Mouse (Mus musculus) G1E (cell line): ENCODE data around the gene Cars2. TPM values are rescaled to one million over a fixed set of nuclear protein-coding genes. Genes with fewer than 3 reads are reported as not detected.
"Not testable (repeated sequence)": the region's sequence is repeated elsewhere in the genome, so short reads cannot be mapped to it uniquely, and the experiment has no call there.

Source experiments
- ATAC-seq: 2 replicates; pipeline ENCODE4 v1.8.0; 2016; ENCODE audit warnings: mild to moderate bottlenecking; ENCODE audit not compliant: insufficient number of reproducible peaks, poor library complexity, low FRiP score, severe bottlenecking; ENCODE audit errors: extremely low read depth
- DNase-seq: peaks from one replicate; pipeline ENCODE4 v3.0.0; 2012; ENCODE audit warnings: low spot score
- H3K27me3 ChIP-seq: 2 replicates; pipeline ENCODE4 v1.6.1; 2012; ENCODE audit warnings: mild to moderate bottlenecking, low read length, inconsistent platforms; ENCODE audit not compliant: insufficient read depth
- H3K36me3 ChIP-seq: replicated peaks from 2 replicates; pipeline ENCODE3; 2012; ENCODE audit warnings: mild to moderate bottlenecking, inconsistent platforms
- H3K4me1 ChIP-seq: 2 replicates; pipeline ENCODE4 v1.6.1; 2012; ENCODE audit warnings: low read depth, low read length, inconsistent platforms, mixed read lengths; ENCODE audit not compliant: insufficient read depth
- H3K4me3 ChIP-seq: 2 replicates; pipeline ENCODE4 v1.5.1; 2012; ENCODE audit warnings: low read depth, mild to moderate bottlenecking, inconsistent platforms, low read length, moderate library complexity, mixed read lengths
- H3K9me3 ChIP-seq: replicated peaks from 2 replicates; pipeline ENCODE4 v1.6.1; 2012; ENCODE audit warnings: inconsistent platforms
- CTCF ChIP-seq: IDR thresholded peaks from 2 replicates; pipeline ENCODE4 v1.5.1; 2012; ENCODE audit warnings: low read depth, low read length, inconsistent platforms, mixed read lengths
- GATA1 ChIP-seq: IDR thresholded peaks from 2 replicates; pipeline ENCODE4 v1.6.1; 2012; ENCODE audit warnings: borderline replicate concordance, low read length, inconsistent platforms, mixed read lengths
- GATA2 ChIP-seq: IDR thresholded peaks from 2 replicates; pipeline ENCODE4 v1.6.1; 2012; ENCODE audit warnings: low read depth, low read length, inconsistent platforms, borderline replicate concordance
- POLR2AphosphoS5 ChIP-seq: IDR thresholded peaks from 2 replicates; pipeline ENCODE4 v1.6.1; 2012; ENCODE audit warnings: low read depth, low read length, inconsistent platforms; ENCODE audit not compliant: insufficient replicate concordance
- TAL1 ChIP-seq: conservative IDR thresholded peaks from 2 replicates; pipeline ENCODE4 v1.6.1; 2012; ENCODE audit warnings: low read depth, low read length, inconsistent platforms, mixed read lengths
- polyA plus RNA-seq: library from polyadenylated mRNA; stranded (reverse); fragments of >175 nt; gene quantifications from 2 replicates; pipeline ENCODE4 v1.2.3, GENCODE M21; 2012
- total RNA-seq, 2 experiments: library from RNA; stranded (forward) in 1 of 2; stranded (reverse) in 1 of 2; fragments of 200-1000 nt in 1 of 2; fragments of >200 nt in 1 of 2; fragmentation: Nextera tagmentation in 1 of 2; gene quantifications; 2 replicates each; pipeline ENCODE4 v1.2.3; 2014 to 2017

The Cars2 gene
- total and polyA plus RNA-seq, 3 experiments, result 25.7 to 47.4 (median 34.7) TPM

DNA sequence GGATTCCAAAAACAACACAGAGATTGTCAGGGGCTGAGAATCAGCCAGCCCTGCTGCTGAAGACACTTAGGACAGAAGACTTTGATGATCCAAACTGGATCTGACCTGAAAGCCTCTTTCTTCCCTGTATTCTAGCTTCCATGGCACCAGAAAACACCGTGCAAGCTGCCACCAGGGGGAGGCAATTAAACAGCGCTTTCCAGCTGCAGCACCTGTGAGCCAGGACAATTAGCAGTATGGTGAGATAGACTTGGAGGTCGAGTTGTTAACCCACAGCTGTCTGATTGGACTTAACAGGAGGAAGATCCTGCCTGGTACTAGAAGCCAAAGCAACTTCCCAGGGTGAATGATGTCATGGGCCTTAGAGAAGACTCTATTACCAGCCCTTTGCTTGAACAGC is 81.5 kb downstream of the Cars2 start:
- DNase-seq, result no peak
- Histone ChIP-seq H3K4me1 (no peaks in the 10 kb centered on the region), H3K4me3 (no peak overlapping the region), H3K9me3 (no peaks in the 10 kb centered on the region; the same call in 1 of the 2 replicates), H3K36me3 (no peaks in the 10 kb centered on the region), H3K27me3 (peaks cover 25% of the 10 kb centered on the region)
- no peak for ATAC-seq
- TF ChIP-seq POLR2AphosphoS5, result no peak
- TF ChIP-seq GATA2, result no peak
- TF ChIP-seq GATA1, result no peak
- no peak for TF ChIP-seq TAL1
- no peak for TF ChIP-seq CTCF

DNA sequence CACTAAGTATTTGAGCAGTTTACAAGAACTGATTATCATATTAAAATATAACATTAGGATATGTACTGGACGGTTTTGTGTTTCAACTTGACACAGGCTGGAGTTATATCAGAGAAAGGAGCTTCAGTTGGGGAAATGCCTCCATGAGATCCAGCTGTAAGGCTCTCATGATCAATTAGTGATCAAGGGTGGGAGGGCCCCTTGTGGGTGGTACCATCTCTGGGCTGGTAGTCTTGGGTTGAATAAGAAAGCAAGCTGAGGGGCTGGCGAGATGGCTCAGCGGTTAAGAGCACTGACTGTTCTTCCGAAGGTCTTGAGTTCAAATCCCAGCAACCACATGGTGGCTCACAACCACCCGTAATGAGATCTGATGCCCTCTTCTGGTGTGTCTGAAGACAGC is 84.1 kb downstream of the Cars2 start:
- H3K4me3 ChIP-seq, H3K36me3 ChIP-seq, H3K9me3 ChIP-seq, ATAC-seq, H3K4me1 ChIP-seq, DNase-seq: not testable (repeated sequence)
- H3K27me3 ChIP-seq, result peaks cover 17% of the 10 kb centered on the region

DNA sequence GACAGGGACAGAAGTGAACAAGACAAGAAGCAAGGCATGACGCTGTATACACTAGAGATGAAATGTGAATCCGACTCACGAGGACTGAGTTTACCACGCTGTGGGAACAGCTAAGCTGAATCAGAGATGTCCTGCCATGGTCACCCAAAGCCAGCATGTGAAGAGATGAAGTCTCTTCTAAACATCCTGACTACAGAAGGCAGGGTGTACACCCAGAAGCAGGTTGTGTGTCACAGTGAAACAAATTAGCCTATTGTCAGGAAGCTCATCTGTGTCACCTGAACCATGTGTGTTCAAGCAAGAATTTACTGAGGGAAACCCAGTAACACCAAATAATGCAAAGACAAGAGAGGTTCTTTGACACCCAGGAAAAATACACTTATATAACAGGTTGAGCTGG is 85.0 kb downstream of the Cars2 start:
- Histone ChIP-seq H3K4me3 (no peak overlapping the region), H3K4me1 (no peaks in the 10 kb centered on the region), H3K36me3 (no peaks in the 10 kb centered on the region), H3K27me3 (peaks cover 9% of the 10 kb centered on the region), H3K9me3 (no peaks in the 10 kb centered on the region; the same call in 1 of the 2 replicates)
- ATAC-seq, result no peak
- TF ChIP-seq POLR2AphosphoS5 (no peak), CTCF (no peak), GATA2 (no peak), GATA1 (no peak), TAL1 (no peak)
- DNase-seq, result no peak

DNA sequence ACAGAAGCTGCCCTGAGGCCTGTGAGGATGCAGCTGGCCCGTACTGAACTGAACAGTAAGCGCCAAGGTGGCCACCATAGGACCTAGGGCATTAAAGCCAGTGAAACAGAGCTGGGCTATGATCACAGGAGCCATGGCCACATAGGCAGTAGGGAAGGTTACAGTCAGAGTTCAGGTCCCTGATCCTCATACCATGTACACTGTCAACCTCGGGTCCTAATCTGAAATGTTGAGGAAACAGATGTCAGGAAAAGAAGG is 85.9 kb downstream of the Cars2 start:
- Histone ChIP-seq H3K9me3 (no peaks in the 10 kb centered on the region; the same call in 1 of the 2 replicates), H3K4me3 (no peak overlapping the region), H3K4me1 (no peaks in the 10 kb centered on the region), H3K36me3 (no peaks in the 10 kb centered on the region), H3K27me3 (peaks cover 9% of the 10 kb centered on the region)
- DNase-seq (no peak), ATAC-seq (no peak)
- TF ChIP-seq TAL1 (no peak), GATA2 (no peak), GATA1 (no peak), CTCF (no peak), POLR2AphosphoS5 (no peak)

Other genes starting within 250 kb of the Cars2 start
- gene Col4a2, start 238.0 kb downstream of the Cars2 start, total RNA-seq (2014; fragmentation: Nextera tagmentation), result not detected in 2 replicates
- 0.05 and 0.06 TPM in 2 replicates for gene Col4a2, start 238.0 kb downstream of the Cars2 start, total RNA-seq (2017)
- not detected in 2 replicates for gene Col4a2, start 238.0 kb downstream of the Cars2 start, polyA plus RNA-seq
- not detected in 2 replicates for gene Col4a1, start 238.0 kb downstream of the Cars2 start, total RNA-seq (2014; fragmentation: Nextera tagmentation)
- 0.05 TPM in 1 of 2 replicates, not detected in the other for gene Col4a1, start 238.0 kb downstream of the Cars2 start, total RNA-seq (2017)
- gene Col4a1, start 238.0 kb downstream of the Cars2 start, polyA plus RNA-seq, result not detected in 2 replicates
- not detected in 2 replicates for gene Rab20, start 72.1 kb downstream of the Cars2 start, total RNA-seq (2014; fragmentation: Nextera tagmentation)
- not detected in 2 replicates for gene Rab20, start 72.1 kb downstream of the Cars2 start, total RNA-seq (2017)
- not detected in 2 replicates for gene Rab20, start 72.1 kb downstream of the Cars2 start, polyA plus RNA-seq
- 63.0 and 78.6 TPM in 2 replicates for gene Naxd, start 53.3 kb downstream of the Cars2 start, total RNA-seq (2014; fragmentation: Nextera tagmentation)
- gene Naxd, start 53.3 kb downstream of the Cars2 start, total RNA-seq (2017), result 56.3 and 65.8 TPM in 2 replicates
- gene Naxd, start 53.3 kb downstream of the Cars2 start, polyA plus RNA-seq, result 38.2 and 46.5 TPM in 2 replicates
- gene Ing1, start 4.8 kb upstream of the Cars2 start, total RNA-seq (2014; fragmentation: Nextera tagmentation), result 29.7 and 32.2 TPM in 2 replicates
- gene Ing1, start 4.8 kb upstream of the Cars2 start, total RNA-seq (2017), result 43.6 and 45.2 TPM in 2 replicates
- gene Ing1, start 4.8 kb upstream of the Cars2 start, polyA plus RNA-seq, result 61.5 and 62.6 TPM in 2 replicates
- gene Ankrd10, start 85.0 kb upstream of the Cars2 start, total RNA-seq (2014; fragmentation: Nextera tagmentation), result 71.8 TPM in 2 replicates
- 72.0 and 80.6 TPM in 2 replicates for gene Ankrd10, start 85.0 kb upstream of the Cars2 start, total RNA-seq (2017)
- 53.4 and 69.1 TPM in 2 replicates for gene Ankrd10, start 85.0 kb upstream of the Cars2 start, polyA plus RNA-seq
- gene 1700016D06Rik, start 150.3 kb upstream of the Cars2 start, total RNA-seq (2014; fragmentation: Nextera tagmentation), result not detected in 2 replicates
- 0.22 TPM in 1 of 2 replicates, not detected in the other for gene 1700016D06Rik, start 150.3 kb upstream of the Cars2 start, total RNA-seq (2017)
- not detected in 2 replicates for gene 1700016D06Rik, start 150.3 kb upstream of the Cars2 start, polyA plus RNA-seq
- gene Arhgef7, start 176.9 kb upstream of the Cars2 start, total RNA-seq (2014; fragmentation: Nextera tagmentation), result 27.8 and 39.6 TPM in 2 replicates
- gene Arhgef7, start 176.9 kb upstream of the Cars2 start, total RNA-seq (2017), result 13.5 and 14.7 TPM in 2 replicates
- gene Arhgef7, start 176.9 kb upstream of the Cars2 start, polyA plus RNA-seq, result 21.5 and 23.8 TPM in 2 replicates